8 mouse cellular contexts compared by ENCODE assay signal in genomic region chr9:21435777-21436635, GRCm38 (mm10). TPM values are rescaled to one million over a fixed set of nuclear protein-coding genes. Genes with fewer than 3 reads are reported as not detected.
DNase-seq lines count a peak whose midpoint lies in the region; ATAC-seq and TF ChIP-seq lines count a peak whose summit lies in the region.
"Had no signal": no experiment of that assay in that cellular context is flagged by ENCODE, and none has a peak within 500 bp of the region (broad histone marks: within the 10 kb centered on the region; RNA-seq: fewer than 3 reads in every experiment).

No protein-coding gene starts in this region.

- no peaks in the 10 kb centered on the region for H3K36me3 ChIP-seq in liver, adult 2 months (ENCODE audit: control insufficient read depth, insufficient read depth, low read length)
- H3K36me3 ChIP-seq in heart, embryonic 15.5 days: no peaks in the 10 kb centered on the region
- no peaks in the 10 kb centered on the region for H3K36me3 ChIP-seq in macrophage (ENCODE audit: inconsistent target)
- H3K36me3 ChIP-seq in midbrain, postnatal 0 days (ENCODE audit: insufficient read depth, low read length): no peaks in the 10 kb centered on the region
- H3K36me3 ChIP-seq: forebrain, embryonic 15.5 days had no signal

- WGBS in liver, adult 2 months: 58% methylated on average over 7 of the region's 7 CpGs
- WGBS in heart, embryonic 15.5 days: 79% methylated on average over 7 of the region's 7 CpGs
- WGBS in macrophage (ENCODE audit: missing documents): 3% methylated on average over 7 of the region's 7 CpGs
- 95% methylated on average over 7 of the region's 7 CpGs for WGBS in midbrain, postnatal 0 days

- H3K27me3 ChIP-seq in liver, adult 2 months (ENCODE audit: control insufficient read depth, insufficient read depth, low read length): no peaks in the 10 kb centered on the region
- H3K27me3 ChIP-seq in heart, embryonic 15.5 days: no peaks in the 10 kb centered on the region
- H3K27me3 ChIP-seq in midbrain, postnatal 0 days (ENCODE audit: insufficient read depth, low read length): no peaks in the 10 kb centered on the region
- H3K27me3 ChIP-seq: forebrain, embryonic 15.5 days had no signal

- H3K4me3 ChIP-seq in liver, adult 2 months (ENCODE audit: insufficient read depth, low read depth, low read length): no peak overlapping the region
- H3K4me3 ChIP-seq in heart, embryonic 15.5 days: no peak overlapping the region
- no peak overlapping the region for H3K4me3 ChIP-seq in macrophage (ENCODE audit: inconsistent target)
- no peak overlapping the region for H3K4me3 ChIP-seq in midbrain, postnatal 0 days (ENCODE audit: low read depth, low read length)
- H3K4me3 ChIP-seq: forebrain, embryonic 15.5 days had no signal

- H3K9ac ChIP-seq in liver, adult 2 months (ENCODE audit: low read depth, low read length): no peak overlapping the region
- H3K9ac ChIP-seq in heart, embryonic 15.5 days: no peak overlapping the region
- no peak overlapping the region for H3K9ac ChIP-seq in midbrain, postnatal 0 days (replicated peaks; ENCODE audit: low read length, poor library complexity, severe bottlenecking)
- H3K9ac ChIP-seq: forebrain, embryonic 15.5 days had no signal

- TF ChIP-seq CTCF in liver, adult 2 months (IDR thresholded peaks at IDR 0.05; ENCODE audit: low read depth, low read length): no peak
- TF ChIP-seq CTCF in midbrain, postnatal 0 days (IDR thresholded peaks at IDR 0.05): no peak

- no peak overlapping the region for H3K4me2 ChIP-seq in heart, embryonic 15.5 days
- H3K4me2 ChIP-seq in midbrain, postnatal 0 days (ENCODE audit: low read depth, low read length, poor library complexity, severe bottlenecking): no peak overlapping the region
- H3K4me2 ChIP-seq: forebrain, embryonic 15.5 days had no signal

- peaks cover 27% of the 10 kb centered on the region for H3K4me1 ChIP-seq in liver, adult 2 months (ENCODE audit: control insufficient read depth, insufficient read depth, low read length)
- peaks cover 66% of the 10 kb centered on the region for H3K4me1 ChIP-seq in heart, embryonic 15.5 days (replicated peaks)
- H3K4me1 ChIP-seq in midbrain, postnatal 0 days (ENCODE audit: insufficient read depth, low read length): 0 out of 2 replicates have a peak, but pooled peaks cover 3% of the 10 kb centered on the region

- TF ChIP-seq POLR2A in liver, adult 2 months (IDR thresholded peaks at IDR 0.05; ENCODE audit: extremely low read depth, insufficient read depth, low read length): no peak

- peaks cover 66% of the 10 kb centered on the region for H3K79me2 ChIP-seq in liver, adult 2 months (ENCODE audit: control insufficient read depth, insufficient read depth, low read length)
- H3K79me2 ChIP-seq in macrophage (ENCODE audit: inconsistent target): peaks cover 100% of the 10 kb centered on the region

- DNase-seq in liver, adult 2 months (ENCODE audit: extremely low read depth, low read depth, low spot score): peak; percentile 29
- no peak for DNase-seq in liver
- DNase-seq in thymus, postnatal 36 days: peak; percentile 75 to 84
- DNase-seq in layer of hippocampus, adult 18-20 months (ENCODE audit: low spot score in 2 of 2): no peak
- no peak for DNase-seq in midbrain, postnatal 0 days (ENCODE audit: low spot score)

- no peak overlapping the region for H3K27ac ChIP-seq in liver, adult 2 months (replicated peaks; ENCODE audit: insufficient read depth, low read depth, low read length)
- H3K27ac ChIP-seq in heart, embryonic 15.5 days: peak overlapping the region; percentile 66
- peak overlapping the region; percentile 45 for H3K27ac ChIP-seq in macrophage
- no peak overlapping the region for H3K27ac ChIP-seq in midbrain, postnatal 0 days (ENCODE audit: low read depth, low read length)
- H3K27ac ChIP-seq: forebrain, embryonic 15.5 days had no signal

- no peaks in the 10 kb centered on the region for H3K9me3 ChIP-seq in heart, embryonic 15.5 days (replicated peaks)
- no peaks in the 10 kb centered on the region for H3K9me3 ChIP-seq in midbrain, postnatal 0 days (ENCODE audit: low read length)
- H3K9me3 ChIP-seq: forebrain, embryonic 15.5 days had no signal

- ATAC-seq in heart, embryonic 15.5 days (replicated peaks; ENCODE audit: insufficient number of reproducible peaks, insufficient read depth, low FRiP score, low read depth): no peak
- no peak for ATAC-seq in midbrain, postnatal 0 days (ENCODE audit: low FRiP score)
- ATAC-seq: forebrain, embryonic 15.5 days had no signal

RNA-seq across cellular contexts. Expression of gene Dnm2, which starts 11.3 kb away (rescaled TPM):
- total RNA-seq in liver, adult 2 months (2014; rRNA removed): 28.9 and 32.3 TPM in 2 replicates
- 57.3 and 74.4 TPM in 2 replicates for polyA plus RNA-seq in liver, adult 2 months (2012; rRNA removed)
- polyA plus RNA-seq in heart, embryonic 15.5 days (2015; fragmentation: Nextera tagmentation; extraction: Ambion mirVana): 60.0 and 73.6 TPM in 2 replicates
- total RNA-seq in macrophage (2018; cell fraction: chromatin; rRNA removed): 100 to 1,000 TPM; 187 to 515 (median 394) TPM
- total RNA-seq in macrophage (2018; cell fraction: cytosol; rRNA removed): 100 to 1,000 TPM in 21 of 26 experiments, 10 to 100 TPM in 5; 84.7 to 144 (median 113) TPM
- 100 to 1,000 TPM; 106 to 277 (median 208) TPM for total RNA-seq in macrophage (2018; cell fraction: nucleus; rRNA removed)
- polyA plus RNA-seq in macrophage (2018): 101 to 145 TPM (median 112 TPM) in 3 replicates
- 10 to 100 TPM; 59.8 to 59.9 TPM for total RNA-seq in layer of hippocampus, adult 18-20 months (2021)
- total RNA-seq in midbrain, postnatal 0 days (2014; rRNA removed): 67.8 and 69.2 TPM in 2 replicates
- 52.8 and 59.2 TPM in 2 replicates for polyA plus RNA-seq in midbrain, postnatal 0 days (2015; fragmentation: Nextera tagmentation; extraction: Ambion mirVana)

RNA-seq across cellular contexts. Expression of gene Qtrt1, which starts 24.4 kb away (rescaled TPM):
- 5.6 TPM in 2 replicates for total RNA-seq in liver, adult 2 months (2014; rRNA removed)
- polyA plus RNA-seq in liver, adult 2 months (2012; rRNA removed): 8.3 and 15.7 TPM in 2 replicates
- 23.8 and 28.1 TPM in 2 replicates for polyA plus RNA-seq in heart, embryonic 15.5 days (2015; fragmentation: Nextera tagmentation; extraction: Ambion mirVana)
- total RNA-seq in macrophage (2018; cell fraction: chromatin; rRNA removed): 10 to 100 TPM; 12.0 to 53.9 (median 28.6) TPM
- 1 to 10 TPM; 2.9 to 7.9 (median 6.6) TPM for total RNA-seq in macrophage (2018; cell fraction: cytosol; rRNA removed)
- 10 to 100 TPM in 23 of 26 experiments, 1 to 10 TPM in 3; 5.9 to 31.4 (median 17.0) TPM for total RNA-seq in macrophage (2018; cell fraction: nucleus; rRNA removed)
- polyA plus RNA-seq in macrophage (2018): 6.1 to 12.6 TPM (median 9.4 TPM) in 3 replicates
- total RNA-seq in layer of hippocampus, adult 18-20 months (2021): 10 to 100 TPM; 26.0 to 36.4 TPM
- 37.3 and 41.0 TPM in 2 replicates for total RNA-seq in midbrain, postnatal 0 days (2014; rRNA removed)
- 42.0 and 42.7 TPM in 2 replicates for polyA plus RNA-seq in midbrain, postnatal 0 days (2015; fragmentation: Nextera tagmentation; extraction: Ambion mirVana)

Comparison
In these comparisons a context has a peak if more than half of its experiments do, and no peak if none do; other contexts are left out.
1. DNase-seq: peak in liver, adult 2 months (single experiment) and thymus, postnatal 36 days (2 of 2); none in liver (single experiment), layer of hippocampus, adult 18-20 months (0 of 2) and midbrain, postnatal 0 days (single experiment).
2. H3K27ac ChIP-seq: peak in heart, embryonic 15.5 days (single experiment) and macrophage (single experiment); none in liver, adult 2 months (single experiment) and midbrain, postnatal 0 days (single experiment).